Mouse (Mus musculus): ENCODE results near the gene Tnnc2. TPM values are rescaled to one million over a fixed set of nuclear protein-coding genes. Genes with fewer than 3 reads are reported as not detected.

Tnnc2 gene
- total RNA-seq, 2 experiments from 2014 or later = not detected

- no peak for DNase-seq (ENCODE audit: low spot score in 2 of 2)
These were observed 3.6 kb downstream of the Tnnc2 start for GRCm38 (mm10) chr2:164776130-164776529.

- no peak for DNase-seq (ENCODE audit: low spot score in 2 of 2)
These were observed 5.8 kb downstream of the Tnnc2 start for GRCm38 (mm10) chr2:164773989-164774364.

GRCm38 (mm10) chr2:164773229-164773988 is 6.4 kb downstream of the Tnnc2 start:
- DNase-seq (ENCODE audit: low spot score in 2 of 2) = no peak

- DNase-seq (ENCODE audit: low spot score in 2 of 2) = no peak
These were observed 8.6 kb downstream of the Tnnc2 start for GRCm38 (mm10) chr2:164771123-164771522.

DNA sequence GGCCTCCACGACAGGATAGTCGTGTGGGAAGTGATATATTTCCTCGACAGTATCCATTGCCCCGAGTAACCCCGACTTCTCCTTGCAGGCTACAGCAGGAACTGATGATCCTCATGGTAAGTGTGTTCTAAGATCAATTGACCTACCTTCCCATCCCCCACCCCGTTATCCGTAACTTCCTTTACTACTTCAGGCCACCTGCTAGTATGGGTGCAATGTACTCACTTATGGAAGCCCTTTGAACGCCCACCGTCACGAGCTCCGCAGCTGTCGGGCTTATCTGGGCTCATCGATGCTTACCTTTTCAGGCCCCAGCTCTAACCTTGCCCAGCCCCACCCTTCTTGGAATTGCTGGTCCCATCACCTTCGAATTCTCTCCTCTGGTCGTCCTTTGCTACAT is 9.5 kb downstream of the Tnnc2 start:
- DNase-seq (ENCODE audit: low spot score in 2 of 2) = no peak

GRCm38 (mm10) chr2:164769258-164770037 is 10.3 kb downstream of the Tnnc2 start, which contains the start of gene Ube2c:
Ube2c (plus strand) TSS chr2:164769898.
- DNase-seq (ENCODE audit: low spot score in 2 of 2) = peak; percentile 98 to 99

GRCm38 (mm10) chr2:164767812-164768540 is 11.8 kb downstream of the Tnnc2 start:
- DNase-seq (ENCODE audit: low spot score in 2 of 2) = no peak

DNA sequence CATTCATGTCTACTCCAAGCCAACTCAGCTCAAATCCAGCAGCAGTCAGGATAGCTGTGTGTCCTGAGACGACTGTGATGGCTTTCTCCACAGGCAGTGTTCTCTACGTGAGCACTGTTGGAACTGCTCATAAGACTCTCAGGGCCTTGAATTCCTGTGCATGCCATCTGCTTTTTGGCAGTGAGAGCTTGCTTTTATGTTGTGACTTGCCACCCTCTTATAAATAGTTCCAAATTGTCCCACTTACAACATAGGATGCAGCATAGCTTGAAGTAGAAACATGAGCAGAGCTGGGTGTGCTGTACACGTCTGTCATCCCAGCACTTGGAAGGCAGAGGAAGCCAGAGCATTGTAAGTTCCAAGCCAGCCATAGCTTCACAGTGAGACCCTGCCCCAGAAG is 13.9 kb downstream of the Tnnc2 start:
- DNase-seq (ENCODE audit: low spot score in 2 of 2) = peak in 1 of 2 experiments; percentile 53

DNA sequence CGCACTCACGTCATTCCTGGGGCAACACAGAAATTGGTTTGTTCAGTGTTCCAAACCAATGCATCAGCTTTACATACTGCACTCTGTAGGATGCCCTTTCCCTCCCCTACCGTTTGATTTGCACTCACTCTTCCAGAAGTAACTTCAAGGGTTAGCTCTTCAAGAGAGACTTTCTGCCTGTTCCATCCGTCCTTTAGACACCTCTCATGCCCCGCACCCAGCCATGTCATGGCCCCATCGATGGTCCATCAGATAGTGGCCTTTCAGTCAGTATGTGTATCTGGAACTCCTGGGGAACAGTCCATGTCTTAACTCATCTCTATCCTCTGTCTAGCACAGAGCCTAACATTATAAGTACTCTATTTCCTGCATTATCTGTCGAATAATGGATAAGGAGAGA is 17.2 kb downstream of the Tnnc2 start:
- no peak for DNase-seq (ENCODE audit: low spot score in 2 of 2)

DNA sequence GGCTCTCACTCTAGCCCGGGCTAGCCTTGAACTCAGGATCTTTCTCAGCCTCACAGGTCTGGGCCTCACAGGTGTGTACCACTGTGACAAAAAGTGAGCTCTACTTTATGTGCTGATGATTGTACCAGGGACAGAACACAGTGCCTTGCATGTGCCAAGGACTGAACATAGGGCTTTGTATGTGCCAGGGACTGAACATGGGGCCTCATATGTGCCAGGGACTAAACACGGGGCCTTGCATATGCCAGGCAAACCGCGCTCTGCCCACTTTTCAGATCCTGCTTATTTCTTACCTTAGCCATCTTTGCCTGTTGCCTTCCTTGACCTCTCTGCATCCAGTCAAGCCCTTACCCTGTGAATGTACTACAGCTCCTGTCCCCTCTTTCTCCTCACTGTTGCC is 17.8 kb downstream of the Tnnc2 start:
- DNase-seq (ENCODE audit: low spot score in 2 of 2) = no peak

DNA sequence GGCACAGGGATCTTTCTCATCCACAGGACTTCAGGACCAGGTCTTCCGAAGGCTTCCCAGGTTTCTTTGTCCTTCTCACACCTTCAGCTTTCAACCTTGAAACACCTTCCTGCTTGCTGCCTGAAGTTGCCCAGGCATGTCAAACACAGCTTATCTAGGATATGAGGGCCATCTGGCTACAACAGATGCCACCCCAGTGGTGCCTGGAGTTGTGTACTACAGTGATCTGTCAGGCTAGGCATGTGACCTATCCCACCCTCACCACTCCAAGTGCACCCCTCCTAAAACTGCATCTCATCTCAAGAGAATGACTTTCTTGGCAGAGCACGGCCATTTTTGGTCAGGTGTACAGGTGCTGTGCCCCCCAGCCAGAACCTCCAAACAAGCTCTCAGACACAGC is 18.3 kb downstream of the Tnnc2 start:
- peak in 1 of 2 experiments; percentile 30 for DNase-seq (ENCODE audit: low spot score in 2 of 2)

GRCm38 (mm10) chr2:164760059-164760833 is 19.5 kb downstream of the Tnnc2 start:
- no peak for DNase-seq (ENCODE audit: low spot score in 2 of 2)

DNA sequence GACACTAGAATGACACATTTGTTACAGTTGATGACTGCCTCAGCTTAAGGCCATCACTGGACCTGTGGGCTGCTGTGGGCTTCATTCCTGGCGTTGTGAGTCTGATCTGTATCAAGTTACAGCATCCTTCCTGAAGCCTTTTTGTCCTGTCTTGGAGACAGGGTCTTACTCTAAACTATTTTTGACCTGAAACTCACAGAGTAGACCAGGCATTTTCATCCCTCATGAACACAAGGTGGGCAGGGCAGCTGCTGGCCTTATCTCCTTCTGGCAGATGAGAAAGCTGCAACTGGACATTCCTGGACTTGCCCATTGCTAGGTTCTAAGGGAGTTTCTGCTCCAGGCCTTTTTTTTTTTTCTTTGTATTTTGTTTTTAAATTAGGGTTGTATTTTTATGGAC is 21.1 kb downstream of the Tnnc2 start:
- DNase-seq (ENCODE audit: low spot score in 2 of 2) = no peak

DNA sequence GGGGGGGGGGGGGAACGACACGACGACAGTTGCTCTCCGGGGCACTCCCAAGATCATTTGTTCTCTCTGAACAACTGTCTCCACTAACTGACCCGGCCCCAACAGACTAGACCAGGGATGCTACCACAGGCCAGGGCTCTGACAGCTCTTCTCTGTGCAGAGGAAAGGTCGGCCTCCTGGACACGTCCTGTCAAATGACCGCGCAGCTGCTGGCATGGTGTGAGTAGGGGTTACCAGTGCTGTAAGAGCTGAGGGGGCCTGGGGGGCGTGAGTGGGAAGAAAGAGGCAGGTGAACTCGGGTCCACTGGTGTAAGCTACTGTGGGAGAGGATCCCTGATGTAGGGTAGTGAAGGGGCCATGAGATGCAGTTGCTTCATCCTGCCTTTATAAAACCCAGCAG is 21.9 kb downstream of the Tnnc2 start:
- no peak for DNase-seq (ENCODE audit: low spot score in 2 of 2)

- no peak for DNase-seq (ENCODE audit: low spot score in 2 of 2)
These were observed 25.0 kb downstream of the Tnnc2 start for GRCm38 (mm10) chr2:164754800-164755199.

DNA sequence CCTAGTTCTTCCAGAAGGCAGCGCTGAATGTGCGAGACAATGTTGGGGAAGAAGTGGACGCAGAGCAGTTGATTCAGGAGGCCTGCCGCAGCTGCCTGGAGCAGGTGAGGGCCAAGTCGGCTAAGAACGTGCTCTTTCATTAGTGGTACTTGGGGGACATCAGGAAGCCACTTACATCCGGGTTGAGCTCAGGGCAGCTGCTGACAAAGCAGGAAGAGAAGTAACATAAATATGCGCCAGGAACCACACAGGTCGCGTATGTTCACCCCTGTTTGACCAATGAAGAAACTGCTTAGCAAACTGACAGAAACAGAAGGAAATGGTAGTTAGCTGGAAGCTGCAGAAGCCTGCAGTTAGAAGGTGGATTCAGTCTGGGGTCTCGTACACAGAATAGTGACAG is 25.7 kb downstream of the Tnnc2 start:
- no peak for DNase-seq (ENCODE audit: low spot score in 2 of 2)

DNA sequence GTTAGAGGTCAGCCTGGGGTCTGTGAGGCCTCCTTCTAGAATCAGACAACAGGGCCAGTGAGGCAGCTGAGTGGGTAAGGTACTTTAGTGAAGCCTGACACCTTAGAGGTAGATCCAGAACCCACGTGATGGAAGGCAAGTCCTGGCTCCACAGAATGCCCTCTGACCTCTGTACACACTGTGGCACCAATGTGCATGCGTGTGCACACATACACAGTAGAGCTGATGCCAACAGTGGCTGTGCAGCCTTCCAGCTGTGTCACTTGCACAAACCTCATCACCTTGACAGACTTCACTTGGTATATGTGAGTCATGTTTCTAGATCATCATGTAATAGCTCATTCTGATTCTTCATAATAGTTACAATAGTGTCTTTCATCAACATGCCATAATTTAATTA is 27.3 kb downstream of the Tnnc2 start:
- no peak for DNase-seq (ENCODE audit: low spot score in 2 of 2)

DNA sequence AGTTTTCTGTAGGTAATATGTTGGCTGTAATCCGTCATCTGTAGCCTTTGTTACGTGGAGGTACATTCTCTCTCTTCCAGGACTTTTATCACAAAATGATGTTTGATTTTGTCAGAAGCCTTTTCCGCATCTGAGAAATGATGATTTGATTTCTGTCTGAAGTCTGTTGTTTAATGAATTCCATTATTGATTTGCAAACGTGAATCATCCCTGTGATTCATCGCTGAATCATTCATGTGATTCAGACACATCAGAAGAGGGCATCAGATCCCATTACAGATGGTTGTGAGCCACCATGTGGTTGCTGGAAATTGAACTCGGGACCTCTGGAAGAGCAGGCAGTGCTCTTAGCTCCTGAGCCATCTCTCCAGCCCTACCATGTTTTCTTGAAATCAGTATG is 30.8 kb downstream of the Tnnc2 start:
- peak in 1 of 2 experiments; percentile 46 for DNase-seq (ENCODE audit: low spot score in 2 of 2)

DNA sequence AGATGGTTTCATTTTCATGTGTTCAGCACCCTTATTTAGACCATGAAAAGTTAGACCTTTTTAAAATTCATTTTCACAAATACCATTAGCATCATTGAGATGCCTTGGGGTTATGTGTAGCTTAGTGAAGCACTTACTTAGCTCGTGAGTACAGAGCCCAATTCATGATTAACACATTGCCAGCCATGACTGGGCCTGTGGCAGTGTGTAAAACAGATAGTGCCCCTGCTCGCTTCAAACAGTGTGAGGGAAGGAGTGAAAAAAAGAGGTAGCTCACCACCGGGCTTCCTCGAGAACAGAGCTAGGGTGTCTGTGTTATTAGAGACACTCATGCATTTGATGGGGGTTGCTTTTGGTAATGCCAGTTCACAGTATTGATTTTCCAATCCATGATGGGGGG is 31.6 kb downstream of the Tnnc2 start:
- DNase-seq (ENCODE audit: low spot score in 2 of 2) = no peak

DNA sequence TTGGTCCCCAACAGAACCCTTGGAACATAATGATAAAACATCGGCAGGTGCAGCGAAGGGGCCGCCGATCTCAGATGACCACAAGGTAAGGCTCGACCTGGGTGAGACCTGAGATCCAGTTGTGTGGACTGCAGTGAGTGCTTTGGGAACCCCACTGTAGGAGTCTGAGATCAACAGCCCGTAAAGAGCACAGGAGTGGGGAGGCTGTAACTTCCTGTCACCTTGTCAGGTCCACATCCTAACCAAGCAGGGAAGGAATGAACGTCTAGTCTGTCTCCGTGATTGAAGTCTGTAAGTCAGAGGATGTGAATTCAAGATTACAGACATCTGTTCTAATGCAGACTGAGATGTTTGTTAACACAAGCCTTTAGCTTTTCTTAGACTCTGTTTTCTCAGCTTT is 33.1 kb downstream of the Tnnc2 start:
- no peak for DNase-seq (ENCODE audit: low spot score in 2 of 2)

- DNase-seq (ENCODE audit: low spot score in 2 of 2) = peak; percentile 91 to 96
These were observed 33.8 kb downstream of the Tnnc2 start, which contains the start of the genes Wfdc3 and Dnttip1 for GRCm38 (mm10) chr2:164745843-164746479. Wfdc3 (minus strand) TSS chr2:164745931. Dnttip1 (plus strand) TSS chr2:164745983.

Measured in layer of hippocampus, adult 18-20 months (tissue).